Mouse (Mus musculus): ENCODE results near the gene Mier2. TPM values are rescaled to one million over a fixed set of nuclear protein-coding genes. Genes with fewer than 3 reads are reported as not detected.

Gene Mier2
- polyA plus RNA-seq, 1 experiment from 2014 or later, result 60.1 TPM

- 91% methylated on average over 7 of the region's 7 CpGs for WGBS
- no peak overlapping the region for H3K27ac ChIP-seq (replicated peaks)
- peaks cover 14% of the 10 kb centered on the region; the same call in 1 of the 2 replicates for H3K4me1 ChIP-seq
- no peak overlapping the region for H3K4me3 ChIP-seq
- H3K9ac ChIP-seq (replicated peaks), result no peak overlapping the region
- no peak overlapping the region for H3K4me2 ChIP-seq (replicated peaks)
- H3K9me3 ChIP-seq, result no peaks in the 10 kb centered on the region
- H3K27me3 ChIP-seq, result no peaks in the 10 kb centered on the region
- peaks cover 30% of the 10 kb centered on the region for H3K36me3 ChIP-seq
- ATAC-seq (replicated peaks), result no peak
Measured at GRCm38 (mm10) chr10:79537271-79537670, 17.7 kb downstream of the Mier2 start.

- H3K9ac ChIP-seq (replicated peaks), result no peak overlapping the region
- no peaks in the 10 kb centered on the region for H3K27me3 ChIP-seq
- WGBS, result 75% methylated on average over 12 of the region's 12 CpGs
- H3K9me3 ChIP-seq, result no peaks in the 10 kb centered on the region
- no peak overlapping the region for H3K4me2 ChIP-seq (replicated peaks)
- H3K4me1 ChIP-seq, result peaks cover 14% of the 10 kb centered on the region; the same call in 1 of the 2 replicates
- no peak overlapping the region for H3K4me3 ChIP-seq
- H3K36me3 ChIP-seq, result peaks cover 24% of the 10 kb centered on the region
- ATAC-seq (replicated peaks), result no peak
- H3K27ac ChIP-seq (replicated peaks), result no peak overlapping the region
Measured at GRCm38 (mm10) chr10:79536461-79537080, 18.4 kb downstream of the Mier2 start.

GRCm38 (mm10) chr10:79535431-79535830, 19.6 kb downstream of the Mier2 start:
- WGBS, result 57% methylated on average over 1 of the region's 1 CpGs
- H3K4me2 ChIP-seq (replicated peaks), result no peak overlapping the region
- peaks cover 15% of the 10 kb centered on the region for H3K36me3 ChIP-seq
- peaks cover 14% of the 10 kb centered on the region; the same call in 1 of the 2 replicates for H3K4me1 ChIP-seq
- H3K9ac ChIP-seq (replicated peaks), result no peak overlapping the region
- H3K27ac ChIP-seq (replicated peaks), result no peak overlapping the region
- H3K4me3 ChIP-seq, result no peak overlapping the region
- no peaks in the 10 kb centered on the region for H3K9me3 ChIP-seq
- no peak for ATAC-seq (replicated peaks)
- no peaks in the 10 kb centered on the region for H3K27me3 ChIP-seq

GRCm38 (mm10) chr10:79534426-79534825, 20.6 kb downstream of the Mier2 start:
- Histone ChIP-seq H3K4me1 (peaks cover 14% of the 10 kb centered on the region; the same call in 1 of the 2 replicates), H3K36me3 (peaks cover 5% of the 10 kb centered on the region; the same call in 1 of the 2 replicates), H3K27me3 (no peaks in the 10 kb centered on the region), H3K4me2 (replicated peaks) (no peak overlapping the region), H3K9me3 (no peaks in the 10 kb centered on the region), H3K27ac (replicated peaks) (no peak overlapping the region), H3K9ac (replicated peaks) (no peak overlapping the region), H3K4me3 (no peak overlapping the region)
- no peak for ATAC-seq (replicated peaks)
- 85% methylated on average over 2 of the region's 2 CpGs for WGBS

- Histone ChIP-seq H3K9ac (replicated peaks) (peak within 1 kb of the TSS; percentile 47), H3K27me3 (no peaks in the 10 kb centered on the region), H3K27ac (replicated peaks) (no peak within 1 kb of the TSS), H3K36me3 (no peaks in the 10 kb centered on the region), H3K9me3 (no peaks in the 10 kb centered on the region), H3K4me1 (peaks cover 14% of the 10 kb centered on the region; the same call in 1 of the 2 replicates), H3K4me2 (replicated peaks) (peak within 1 kb of the TSS; percentile 87), H3K4me3 (peak within 1 kb of the TSS; percentile 56)
- under 1% methylated on average over 52 of the region's 52 CpGs for WGBS
- ATAC-seq (replicated peaks), result peak; percentile 60
Measured at GRCm38 (mm10) chr10:79533126-79533911, 21.7 kb downstream of the Mier2 start, which contains the start of gene Plpp2. Plpp2 (minus strand) TSS chr10:79533796.

GRCm38 (mm10) chr10:79532678-79533077, 22.3 kb downstream of the Mier2 start:
- Histone ChIP-seq H3K36me3 (no peaks in the 10 kb centered on the region), H3K27me3 (no peaks in the 10 kb centered on the region), H3K4me2 (replicated peaks) (peak overlapping the region; percentile 87), H3K9me3 (no peaks in the 10 kb centered on the region), H3K4me1 (peaks cover 14% of the 10 kb centered on the region; the same call in 1 of the 2 replicates), H3K27ac (replicated peaks) (no peak overlapping the region), H3K4me3 (peak overlapping the region; percentile 56), H3K9ac (replicated peaks) (peak overlapping the region; percentile 47; the same call in 1 of the 2 replicates)
- 29% methylated on average over 3 of the region's 3 CpGs for WGBS
- no peak for ATAC-seq (replicated peaks)

GRCm38 (mm10) chr10:79531593-79531992, 23.4 kb downstream of the Mier2 start:
- ATAC-seq (replicated peaks), result no peak
- WGBS, result 84% methylated on average over 3 of the region's 3 CpGs
- Histone ChIP-seq H3K4me1 (peaks cover 14% of the 10 kb centered on the region; the same call in 1 of the 2 replicates), H3K9me3 (no peaks in the 10 kb centered on the region), H3K27ac (replicated peaks) (no peak overlapping the region), H3K4me2 (replicated peaks) (no peak overlapping the region), H3K4me3 (no peak overlapping the region), H3K27me3 (no peaks in the 10 kb centered on the region), H3K9ac (replicated peaks) (no peak overlapping the region), H3K36me3 (no peaks in the 10 kb centered on the region)

- no peak overlapping the region for H3K4me3 ChIP-seq
- no peak overlapping the region for H3K27ac ChIP-seq (replicated peaks)
- H3K36me3 ChIP-seq, result no peaks in the 10 kb centered on the region
- H3K9ac ChIP-seq (replicated peaks), result no peak overlapping the region
- H3K4me2 ChIP-seq (replicated peaks), result no peak overlapping the region
- no peaks in the 10 kb centered on the region for H3K27me3 ChIP-seq
- H3K4me1 ChIP-seq, result peaks cover 14% of the 10 kb centered on the region; the same call in 1 of the 2 replicates
- 95% methylated on average over 13 of the region's 13 CpGs for WGBS
- no peak for ATAC-seq (replicated peaks)
- H3K9me3 ChIP-seq, result no peaks in the 10 kb centered on the region
Measured at GRCm38 (mm10) chr10:79530721-79531120, 24.3 kb downstream of the Mier2 start.

- Histone ChIP-seq H3K27me3 (no peaks in the 10 kb centered on the region), H3K9ac (replicated peaks) (no peak overlapping the region), H3K27ac (replicated peaks) (no peak overlapping the region), H3K36me3 (no peaks in the 10 kb centered on the region), H3K4me3 (no peak overlapping the region), H3K4me2 (replicated peaks) (no peak overlapping the region), H3K9me3 (no peaks in the 10 kb centered on the region), H3K4me1 (peaks cover 14% of the 10 kb centered on the region; the same call in 1 of the 2 replicates)
- WGBS, result 74% methylated on average over 8 of the region's 8 CpGs
- no peak for ATAC-seq (replicated peaks)
Measured at GRCm38 (mm10) chr10:79530241-79530640, 24.8 kb downstream of the Mier2 start.

GRCm38 (mm10) chr10:79528081-79528480, 26.9 kb downstream of the Mier2 start:
- WGBS, result 80% methylated on average over 3 of the region's 3 CpGs
- H3K4me3 ChIP-seq, result no peak overlapping the region
- no peak overlapping the region for H3K27ac ChIP-seq (replicated peaks)
- H3K9ac ChIP-seq (replicated peaks), result no peak overlapping the region
- no peak overlapping the region for H3K4me2 ChIP-seq (replicated peaks)
- no peaks in the 10 kb centered on the region for H3K36me3 ChIP-seq
- H3K4me1 ChIP-seq, result peaks cover 5% of the 10 kb centered on the region; the same call in 1 of the 2 replicates
- no peaks in the 10 kb centered on the region for H3K9me3 ChIP-seq
- H3K27me3 ChIP-seq, result no peaks in the 10 kb centered on the region
- no peak for ATAC-seq (replicated peaks)

- H3K27me3 ChIP-seq, result no peaks in the 10 kb centered on the region
- 85% methylated on average over 6 of the region's 6 CpGs for WGBS
- no peak overlapping the region for H3K27ac ChIP-seq (replicated peaks)
- no peaks in the 10 kb centered on the region for H3K4me1 ChIP-seq
- no peak overlapping the region for H3K9ac ChIP-seq (replicated peaks)
- no peak for ATAC-seq (replicated peaks)
- H3K4me3 ChIP-seq, result no peak overlapping the region
- H3K9me3 ChIP-seq, result no peaks in the 10 kb centered on the region
- H3K36me3 ChIP-seq, result no peaks in the 10 kb centered on the region
- no peak overlapping the region for H3K4me2 ChIP-seq (replicated peaks)
Measured at GRCm38 (mm10) chr10:79527453-79527845, 27.6 kb downstream of the Mier2 start.

Data from forebrain, embryonic 15.5 days (tissue).